Mouse (Mus musculus): Measurements from ENCODE around the gene Hnrnpm. TPM values are rescaled to one million over a fixed set of nuclear protein-coding genes. Genes with fewer than 3 reads are reported as not detected.
"Not testable (repeated sequence)": the region's sequence is repeated elsewhere in the genome, so short reads cannot be mapped to it uniquely, and the experiment has no call there.

The Hnrnpm gene
- polyA plus RNA-seq (2015; fragmentation: Nextera tagmentation; extraction: Ambion mirVana): 145 and 152 TPM in 2 replicates

GRCm38 (mm10) chr17:33686760-33687159, at the start of gene Hnrnpm:
Hnrnpm (minus strand) TSS chr17:33686860.
- ATAC-seq: no peak
- Histone ChIP-seq H3K9ac (ENCODE audit: low read depth, low read length) (peak within 1 kb of the TSS; percentile 98; the same call in 1 of the 2 replicates), H3K36me3 (ENCODE audit: control insufficient read depth, insufficient read depth) (peaks cover 6% of the 10 kb centered on the region; the same call in 1 of the 2 replicates), H3K4me2 (replicated peaks; ENCODE audit: low read depth) (peak within 1 kb of the TSS; percentile 78), H3K4me1 (replicated peaks; ENCODE audit: control insufficient read depth, insufficient read depth, low read length) (peaks cover 6% of the 10 kb centered on the region; the same call in 1 of the 2 replicates), H3K9me3 (ENCODE audit: control insufficient read depth) (no peaks in the 10 kb centered on the region), H3K4me3 (ENCODE audit: low read depth, low read length) (peak within 1 kb of the TSS; percentile 87), H3K27ac (ENCODE audit: low read depth, low read length) (no peak within 1 kb of the TSS), H3K27me3 (replicated peaks; ENCODE audit: control insufficient read depth, insufficient read depth, low read length) (no peaks in the 10 kb centered on the region)
- 93% methylated on average over 1 of the region's 1 CpGs for WGBS
- no peak for TF ChIP-seq CTCF (IDR thresholded peaks at IDR 0.05; ENCODE audit: low read depth)

DNA sequence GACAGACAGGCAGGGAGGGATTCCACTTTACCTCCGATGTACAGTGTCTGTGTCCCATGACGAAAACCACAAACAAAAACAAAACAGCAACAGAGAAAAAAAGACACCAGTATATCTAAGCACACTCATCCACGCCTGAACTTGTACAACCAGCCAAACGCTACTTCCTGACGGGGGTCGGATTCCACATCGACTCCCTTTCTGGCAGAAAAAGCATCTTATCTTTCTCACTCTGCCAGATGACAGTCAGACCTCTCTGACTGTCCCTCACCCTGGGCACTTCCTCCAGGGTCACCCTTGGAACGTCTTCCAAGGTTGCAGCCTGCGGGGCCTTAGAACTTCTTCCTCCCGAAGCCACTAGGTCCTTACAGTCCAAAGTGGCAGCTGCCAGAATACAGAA, 46.9 kb upstream of the Hnrnpm start:
- ATAC-seq; H3K4me3 ChIP-seq (ENCODE audit: low read depth, low read length); H3K9ac ChIP-seq (ENCODE audit: low read depth, low read length); H3K4me1 ChIP-seq (replicated peaks; ENCODE audit: control insufficient read depth, insufficient read depth, low read length); H3K27ac ChIP-seq (ENCODE audit: low read depth, low read length); H3K9me3 ChIP-seq (ENCODE audit: control insufficient read depth); H3K36me3 ChIP-seq (ENCODE audit: control insufficient read depth, insufficient read depth); H3K4me2 ChIP-seq (replicated peaks; ENCODE audit: low read depth); H3K27me3 ChIP-seq (replicated peaks; ENCODE audit: control insufficient read depth, insufficient read depth, low read length): not testable (repeated sequence)
- 68% methylated on average over 10 of the region's 10 CpGs for WGBS

DNA sequence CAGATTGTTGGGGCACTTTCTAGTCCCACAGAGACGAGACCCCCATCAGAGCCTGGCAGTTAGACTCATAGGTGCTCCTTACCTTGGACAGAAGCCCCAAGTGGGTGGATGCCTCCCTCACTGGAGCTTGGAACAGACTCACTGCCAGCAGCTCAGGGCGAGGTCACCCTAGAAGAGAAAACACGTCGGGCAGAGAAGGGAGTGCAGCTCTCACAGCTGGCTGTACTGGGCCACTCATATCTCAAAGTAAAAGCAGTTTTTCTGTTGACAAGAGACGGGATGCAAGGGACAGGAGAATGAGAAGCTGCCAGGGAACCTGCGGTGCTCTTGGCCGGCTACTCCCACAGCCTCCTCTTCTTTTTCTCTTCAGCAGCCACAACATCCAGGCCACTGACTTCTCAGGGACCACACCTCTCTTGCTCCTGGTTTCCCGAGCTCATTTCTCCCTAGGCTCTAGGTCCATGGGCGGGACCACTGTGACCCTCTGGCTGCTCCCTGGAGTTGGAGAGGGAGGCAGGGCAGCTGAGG, 46.0 kb upstream of the Hnrnpm start:
- not testable (repeated sequence) for H3K4me1 ChIP-seq (replicated peaks; ENCODE audit: control insufficient read depth, insufficient read depth, low read length); H3K36me3 ChIP-seq (ENCODE audit: control insufficient read depth, insufficient read depth); H3K9me3 ChIP-seq (ENCODE audit: control insufficient read depth); ATAC-seq; H3K4me2 ChIP-seq (replicated peaks; ENCODE audit: low read depth); H3K27ac ChIP-seq (ENCODE audit: low read depth, low read length); H3K9ac ChIP-seq (ENCODE audit: low read depth, low read length); H3K27me3 ChIP-seq (replicated peaks; ENCODE audit: control insufficient read depth, insufficient read depth, low read length); H3K4me3 ChIP-seq (ENCODE audit: low read depth, low read length)
- 51% methylated on average over 9 of the region's 9 CpGs for WGBS

DNA sequence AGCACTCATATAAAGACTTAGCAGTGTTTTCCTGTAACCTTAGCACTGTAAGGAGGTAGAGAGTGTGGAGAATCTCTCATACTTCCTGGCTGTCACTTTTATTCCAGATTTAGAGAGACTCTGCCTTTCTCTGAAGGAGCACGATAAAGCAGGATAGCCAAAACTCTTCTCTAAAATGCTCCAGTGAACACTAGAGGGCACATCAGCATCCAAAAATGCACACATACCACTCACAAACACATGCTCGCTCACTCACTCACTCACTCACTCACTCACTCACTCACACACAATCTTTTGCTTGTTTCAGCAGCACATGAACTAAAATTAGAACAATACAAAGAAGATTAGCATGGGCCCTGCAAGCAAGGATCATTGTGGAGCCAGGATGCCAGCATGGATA, 42.6 kb upstream of the Hnrnpm start:
- Histone ChIP-seq H3K27me3 (replicated peaks; ENCODE audit: control insufficient read depth, insufficient read depth, low read length) (no peaks in the 10 kb centered on the region), H3K27ac (ENCODE audit: low read depth, low read length) (no peak overlapping the region), H3K4me2 (replicated peaks; ENCODE audit: low read depth) (no peak overlapping the region), H3K9me3 (ENCODE audit: control insufficient read depth) (no peaks in the 10 kb centered on the region), H3K9ac (ENCODE audit: low read depth, low read length) (no peak overlapping the region), H3K4me3 (ENCODE audit: low read depth, low read length) (no peak overlapping the region), H3K4me1 (replicated peaks; ENCODE audit: control insufficient read depth, insufficient read depth, low read length) (no peaks in the 10 kb centered on the region), H3K36me3 (ENCODE audit: control insufficient read depth, insufficient read depth) (no peaks in the 10 kb centered on the region)
- ATAC-seq: no peak
- TF ChIP-seq CTCF (IDR thresholded peaks at IDR 0.05; ENCODE audit: low read depth): peak; percentile 59
- WGBS: 59% methylated on average over 2 of the region's 2 CpGs

- no peak for TF ChIP-seq CTCF (IDR thresholded peaks at IDR 0.05; ENCODE audit: low read depth)
- Histone ChIP-seq H3K27me3 (replicated peaks; ENCODE audit: control insufficient read depth, insufficient read depth, low read length) (no peaks in the 10 kb centered on the region), H3K4me2 (replicated peaks; ENCODE audit: low read depth) (no peak overlapping the region), H3K36me3 (ENCODE audit: control insufficient read depth, insufficient read depth) (no peaks in the 10 kb centered on the region), H3K27ac (ENCODE audit: low read depth, low read length) (no peak overlapping the region), H3K4me3 (ENCODE audit: low read depth, low read length) (no peak overlapping the region), H3K9me3 (ENCODE audit: control insufficient read depth) (no peaks in the 10 kb centered on the region), H3K9ac (ENCODE audit: low read depth, low read length) (no peak overlapping the region), H3K4me1 (replicated peaks; ENCODE audit: control insufficient read depth, insufficient read depth, low read length) (no peaks in the 10 kb centered on the region)
- 75% methylated on average over 2 of the region's 2 CpGs for WGBS
- no peak for ATAC-seq
These were observed 41.7 kb upstream of the Hnrnpm start for GRCm38 (mm10) chr17:33728396-33728795.

DNA sequence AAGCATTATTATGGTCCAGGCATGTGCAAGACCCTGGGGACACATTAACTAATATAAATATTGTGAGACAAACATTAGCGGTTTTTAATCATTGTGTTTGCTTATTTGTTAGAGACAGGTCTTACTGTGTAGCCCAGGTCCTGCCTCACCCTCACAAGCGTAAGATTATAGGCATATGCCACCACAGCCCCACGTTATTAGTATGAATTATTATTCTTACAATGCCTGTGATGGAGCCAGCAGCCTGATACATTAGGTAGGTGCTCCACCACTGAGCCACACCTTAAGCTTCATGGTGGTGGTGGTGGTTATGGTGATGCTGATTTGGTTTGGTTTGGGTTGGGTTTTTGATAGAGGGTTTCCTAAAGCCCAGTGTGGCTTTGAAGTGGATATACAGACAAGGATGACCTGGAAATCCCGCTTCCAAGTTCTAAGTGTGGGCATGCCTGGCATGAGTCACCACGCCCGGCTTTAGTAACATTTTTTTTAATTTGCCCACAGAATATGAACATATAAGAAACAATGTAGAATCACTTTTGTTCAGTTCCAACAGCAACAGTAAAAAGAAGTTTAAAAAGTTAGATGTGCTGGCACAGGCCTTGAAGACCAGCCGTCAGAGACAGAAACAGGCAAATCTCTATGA, 33.2 kb upstream of the Hnrnpm start:
- Histone ChIP-seq H3K9ac (ENCODE audit: low read depth, low read length) (no peak overlapping the region), H3K27ac (ENCODE audit: low read depth, low read length) (no peak overlapping the region), H3K4me3 (ENCODE audit: low read depth, low read length) (no peak overlapping the region), H3K36me3 (ENCODE audit: control insufficient read depth, insufficient read depth) (no peaks in the 10 kb centered on the region), H3K27me3 (replicated peaks; ENCODE audit: control insufficient read depth, insufficient read depth, low read length) (no peaks in the 10 kb centered on the region), H3K4me2 (replicated peaks; ENCODE audit: low read depth) (no peak overlapping the region), H3K4me1 (replicated peaks; ENCODE audit: control insufficient read depth, insufficient read depth, low read length) (no peaks in the 10 kb centered on the region), H3K9me3 (ENCODE audit: control insufficient read depth) (no peaks in the 10 kb centered on the region)
- no peak for TF ChIP-seq CTCF (IDR thresholded peaks at IDR 0.05; ENCODE audit: low read depth)
- no peak for ATAC-seq
- WGBS: 94% methylated on average over 7 of the region's 7 CpGs

Measured in intestine, postnatal 0 days (tissue).